Mouse (Mus musculus) hindbrain, embryonic 11.5 days (tissue): ENCODE measurements around the gene Tpgs1. TPM values are rescaled to one million over a fixed set of nuclear protein-coding genes. Genes with fewer than 3 reads are reported as not detected.

ENCODE experiments used
- ATAC-seq: fragments of 200-750 bp; cut with Nextera tagmentation; 2 replicates; pipeline ENCODE4 v1.8.0; 2017; ENCODE audit warnings: mild to moderate bottlenecking, moderate TSS enrichment, moderate library complexity; ENCODE audit not compliant: low FRiP score
- DNase-seq: peaks from one replicate; pipeline ENCODE4 v3.0.0-alpha.2; 2015; ENCODE audit warnings: low spot score
- H3K27ac ChIP-seq: fragments of 300-500 bp; sonication (generic); 2 replicates; pipeline ENCODE4 v1.5.1; 2014; ENCODE audit warnings: mild to moderate bottlenecking, low read depth, low read length
- H3K27me3 ChIP-seq: fragments of 300-500 bp; sonication (generic); 2 replicates; pipeline ENCODE4 v1.6.1; 2014; ENCODE audit warnings: mild to moderate bottlenecking, low read length, moderate library complexity, mixed read lengths; ENCODE audit not compliant: control insufficient read depth, insufficient read depth
- H3K36me3 ChIP-seq: fragments of 300-500 bp; sonication (generic); 2 replicates; pipeline ENCODE4 v1.6.1; 2014; ENCODE audit warnings: mild to moderate bottlenecking, low read length, moderate library complexity, mixed read lengths; ENCODE audit not compliant: control insufficient read depth, insufficient read depth
- H3K4me1 ChIP-seq: fragments of 300-500 bp; sonication (generic); replicated peaks from 2 replicates; pipeline ENCODE4 v1.6.1; 2014; ENCODE audit warnings: low read length, mixed read lengths; ENCODE audit not compliant: control insufficient read depth, insufficient read depth
- H3K4me2 ChIP-seq: fragments of 300-500 bp; sonication (generic); replicated peaks from 2 replicates; pipeline ENCODE4 v1.6.1; 2014; ENCODE audit warnings: mild to moderate bottlenecking, low read depth, low read length
- H3K4me3 ChIP-seq: fragments of 300-500 bp; sonication (generic); 2 replicates; pipeline ENCODE4 v1.5.1; 2014; ENCODE audit warnings: low read depth, low read length
- H3K9ac ChIP-seq: fragments of 300-500 bp; sonication (generic); 2 replicates; pipeline ENCODE4 v1.6.1; 2014; ENCODE audit warnings: low read depth, low read length
- H3K9me3 ChIP-seq: fragments of 300-500 bp; sonication (generic); 2 replicates; pipeline ENCODE4 v1.6.1; 2016; ENCODE audit warnings: low read length; ENCODE audit not compliant: control insufficient read depth
- WGBS: fragments of 180-500 bp; shearing (Covaris S2); extraction: QIAGEN DNeasy Blood & Tissue Kit; methylation state at CpG from one replicate; pipeline ENCODE4 v1.1.7; 2014; 5-methylcytosine and 5-hydroxymethylcytosine counted together
- polyA plus RNA-seq: library from polyadenylated mRNA; unstranded; fragments of >200 nt; fragmentation: Nextera tagmentation; extraction: Ambion mirVana; gene quantifications from 2 replicates; pipeline ENCODE4 v1.2.1, GENCODE M21; 2014

The Tpgs1 gene
- polyA plus RNA-seq, 1 experiment from 2014 or later = 70.8 TPM

- no peaks in the 10 kb centered on the region for H3K36me3 ChIP-seq
Observed at GRCm38 (mm10) chr10:79717640-79718357, 48.6 kb downstream of the Tpgs1 start.

GRCm38 (mm10) chr10:79721089-79721488 is 51.9 kb downstream of the Tpgs1 start:
- no peak for DNase-seq
- no peaks in the 10 kb centered on the region for H3K9me3 ChIP-seq
- H3K4me2 ChIP-seq = no peak overlapping the region
- no peaks in the 10 kb centered on the region for H3K36me3 ChIP-seq
- 67% methylated on average over 5 of the region's 5 CpGs for WGBS
- no peak overlapping the region for H3K9ac ChIP-seq
- H3K4me1 ChIP-seq = no peaks in the 10 kb centered on the region
- ATAC-seq = no peak
- H3K27me3 ChIP-seq = peaks cover 32% of the 10 kb centered on the region
- H3K4me3 ChIP-seq = no peak overlapping the region
- no peak overlapping the region for H3K27ac ChIP-seq

More at GRCm38 (mm10) chr10:79717640-79718357, 48.6 kb downstream of the Tpgs1 start:
- 5% methylated on average over 43 of the region's 43 CpGs for WGBS
- peak overlapping the region; percentile 37; the same call in 1 of the 2 replicates for H3K4me3 ChIP-seq
- DNase-seq (peak; percentile 83), ATAC-seq (no peak)
- H3K27ac ChIP-seq = no peak overlapping the region
- H3K27me3 ChIP-seq = peaks cover 45% of the 10 kb centered on the region
- H3K9me3 ChIP-seq = no peaks in the 10 kb centered on the region
- H3K4me2 ChIP-seq = peak overlapping the region; percentile 73
- no peaks in the 10 kb centered on the region for H3K4me1 ChIP-seq
- no peak overlapping the region for H3K9ac ChIP-seq

- Histone ChIP-seq H3K27ac (no peak overlapping the region), H3K4me1 (no peaks in the 10 kb centered on the region), H3K36me3 (no peaks in the 10 kb centered on the region), H3K9me3 (no peaks in the 10 kb centered on the region), H3K4me3 (no peak overlapping the region), H3K4me2 (no peak overlapping the region), H3K27me3 (peaks cover 12% of the 10 kb centered on the region), H3K9ac (no peak overlapping the region)
- ATAC-seq (no peak), DNase-seq (no peak)
- 59% methylated on average over 6 of the region's 6 CpGs for WGBS
Observed at GRCm38 (mm10) chr10:79723047-79723446, 53.9 kb downstream of the Tpgs1 start.

DNA sequence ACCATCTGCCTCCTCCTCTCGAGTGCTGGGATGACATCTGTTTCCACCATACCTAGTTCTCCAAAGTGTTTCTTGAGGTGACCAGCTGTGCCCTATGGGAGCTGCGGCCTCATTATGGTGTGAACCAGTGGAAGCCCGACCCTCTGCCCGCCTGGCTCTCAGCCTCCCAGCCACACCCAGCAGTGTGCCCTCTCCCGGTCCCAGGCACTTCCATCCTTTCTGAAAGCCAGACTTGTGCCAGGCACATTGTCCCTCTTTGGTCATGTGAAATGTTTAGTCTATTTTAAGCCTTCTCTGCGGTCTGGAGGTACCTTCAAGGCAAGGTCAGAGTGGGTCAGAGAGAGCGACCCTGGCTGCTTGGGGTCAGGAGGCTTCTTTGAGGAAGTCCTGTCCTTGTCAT is 54.5 kb downstream of the Tpgs1 start:
- no peak overlapping the region for H3K4me2 ChIP-seq
- no peaks in the 10 kb centered on the region for H3K9me3 ChIP-seq
- H3K27me3 ChIP-seq = peaks cover 7% of the 10 kb centered on the region
- no peaks in the 10 kb centered on the region for H3K36me3 ChIP-seq
- H3K4me1 ChIP-seq = no peaks in the 10 kb centered on the region
- 78% methylated on average over 7 of the region's 7 CpGs for WGBS
- ATAC-seq (no peak), DNase-seq (no peak)
- H3K9ac ChIP-seq = no peak overlapping the region
- no peak overlapping the region for H3K27ac ChIP-seq
- H3K4me3 ChIP-seq = no peak overlapping the region

Other genes with a start within 250 kb of the Tpgs1 start
- not detected in 2 replicates for gene Vmn2r83, start 200.6 kb upstream of the Tpgs1 start, polyA plus RNA-seq
- 12.4 and 16.1 TPM in 2 replicates for gene Plpp2, start 135.6 kb upstream of the Tpgs1 start, polyA plus RNA-seq
- 35.4 and 37.8 TPM in 2 replicates for gene Mier2, start 114.2 kb upstream of the Tpgs1 start, polyA plus RNA-seq
- not detected in 2 replicates for gene Theg, start 82.0 kb upstream of the Tpgs1 start, polyA plus RNA-seq
- 0.06 and 0.19 TPM in 2 replicates for gene C2cd4c, start 55.3 kb upstream of the Tpgs1 start, polyA plus RNA-seq
- gene Shc2, start 31.5 kb upstream of the Tpgs1 start, polyA plus RNA-seq = 11.7 and 12.4 TPM in 2 replicates
- gene Odf3l2, start 23.6 kb upstream of the Tpgs1 start, polyA plus RNA-seq = not detected in 2 replicates
- gene Madcam1, start 4.8 kb upstream of the Tpgs1 start, polyA plus RNA-seq = 1.1 and 1.6 TPM in 2 replicates
- gene Cdc34, start 12.8 kb downstream of the Tpgs1 start, polyA plus RNA-seq = 153 and 159 TPM in 2 replicates
- 0.42 and 0.73 TPM in 2 replicates for gene Gzmm, start 19.7 kb downstream of the Tpgs1 start, polyA plus RNA-seq
- 595 and 605 TPM in 2 replicates for gene Bsg, start 35.1 kb downstream of the Tpgs1 start, polyA plus RNA-seq
- 0.15 and 0.20 TPM in 2 replicates for gene Hcn2, start 47.3 kb downstream of the Tpgs1 start, polyA plus RNA-seq
- 23.5 and 26.8 TPM in 2 replicates for gene Polrmt, start 77.2 kb downstream of the Tpgs1 start, polyA plus RNA-seq
- 0.18 and 0.48 TPM in 2 replicates for gene Fgf22, start 85.7 kb downstream of the Tpgs1 start, polyA plus RNA-seq
- gene Rnf126, start 97.6 kb downstream of the Tpgs1 start, polyA plus RNA-seq = 79.4 and 80.5 TPM in 2 replicates
- gene Fstl3, start 107.9 kb downstream of the Tpgs1 start, polyA plus RNA-seq = 1.5 TPM in 2 replicates
- gene Prss57, start 121.6 kb downstream of the Tpgs1 start, polyA plus RNA-seq = 0.13 TPM in 1 of 2 replicates, not detected in the other
- 129 and 132 TPM in 2 replicates for gene Palm, start 124.2 kb downstream of the Tpgs1 start, polyA plus RNA-seq
- gene Misp, start 151.6 kb downstream of the Tpgs1 start, polyA plus RNA-seq = 0.59 and 0.69 TPM in 2 replicates
- 141 and 152 TPM in 2 replicates for gene Ptbp1, start 185.1 kb downstream of the Tpgs1 start, polyA plus RNA-seq
- gene Prtn3, start 205.1 kb downstream of the Tpgs1 start, polyA plus RNA-seq = 9.4 and 10.5 TPM in 2 replicates
- 129 and 150 TPM in 2 replicates for gene Plppr3, start 205.3 kb downstream of the Tpgs1 start, polyA plus RNA-seq
- gene Elane, start 216.9 kb downstream of the Tpgs1 start, polyA plus RNA-seq = 0.67 TPM in 1 of 2 replicates, not detected in the other
- gene Cfd, start 221.5 kb downstream of the Tpgs1 start, polyA plus RNA-seq = not detected in 2 replicates
- 33.7 and 41.8 TPM in 2 replicates for gene Med16, start 239.6 kb downstream of the Tpgs1 start, polyA plus RNA-seq
- gene Gm26602, start 241.5 kb downstream of the Tpgs1 start, polyA plus RNA-seq = 23.6 and 25.3 TPM in 2 replicates
- gene Kiss1r, start 247.6 kb downstream of the Tpgs1 start, polyA plus RNA-seq = 0.26 and 0.36 TPM in 2 replicates